Mouse (Mus musculus): ENCODE results near the gene Enpp4. TPM values are rescaled to one million over a fixed set of nuclear protein-coding genes. Genes with fewer than 3 reads are reported as not detected.

Enpp4 gene
- total RNA-seq, 2 experiments from 2014 or later: 13.4 to 15.7 TPM

Other genes starting within 250 kb of the Enpp4 start
- gene Enpp5, start 27.0 kb downstream of the Enpp4 start, total RNA-seq (2021): 100 to 1,000 TPM; 148 to 158 TPM
- gene Clic5, start 82.8 kb upstream of the Enpp4 start, total RNA-seq (2021): 1 to 10 TPM; 2.7 to 3.0 TPM